Comparison of ENCODE assay signal across 8 mouse cellular contexts in genomic region chr1:133182016-133182705, GRCm38 (mm10). TPM values are rescaled to one million over a fixed set of nuclear protein-coding genes. Genes with fewer than 3 reads are reported as not detected.
DNase-seq lines count a peak whose midpoint lies in the region; ATAC-seq and TF ChIP-seq lines count a peak whose summit lies in the region.

No protein-coding gene starts in this region.

- H3K4me1 ChIP-seq in intestine, postnatal 0 days (replicated peaks; ENCODE audit: control insufficient read depth, insufficient read depth, low read length) = no peaks in the 10 kb centered on the region
- peaks cover 24% of the 10 kb centered on the region for H3K4me1 ChIP-seq in limb, embryonic 12.5 days (replicated peaks)
- H3K4me1 ChIP-seq in midbrain, embryonic 16.5 days (ENCODE audit: control insufficient read depth, insufficient read depth, low read length) = peaks cover 18% of the 10 kb centered on the region

- peaks cover 3% of the 10 kb centered on the region; the same call in 1 of the 2 replicates for H3K36me3 ChIP-seq in intestine, postnatal 0 days (ENCODE audit: control insufficient read depth, insufficient read depth)
- H3K36me3 ChIP-seq in limb, embryonic 12.5 days = no peaks in the 10 kb centered on the region
- no peaks in the 10 kb centered on the region for H3K36me3 ChIP-seq in midbrain, embryonic 16.5 days (ENCODE audit: control insufficient read depth, insufficient read depth, low read length)

- H3K4me2 ChIP-seq in intestine, postnatal 0 days (replicated peaks; ENCODE audit: low read depth) = peak overlapping the region; percentile 66
- H3K4me2 ChIP-seq in limb, embryonic 12.5 days = peak overlapping the region; percentile 82
- peak overlapping the region; percentile 97 for H3K4me2 ChIP-seq in midbrain, embryonic 16.5 days (ENCODE audit: low read length)

- H3K9ac ChIP-seq in intestine, postnatal 0 days (ENCODE audit: low read depth, low read length) = 0 out of 2 replicates have a peak overlapping the region, but pooled peaks have one; percentile 26
- H3K9ac ChIP-seq in limb, embryonic 12.5 days (replicated peaks) = no peak overlapping the region
- H3K9ac ChIP-seq in midbrain, embryonic 16.5 days (ENCODE audit: low read depth, low read length) = peak overlapping the region; percentile 71

- H3K27me3 ChIP-seq in intestine, postnatal 0 days (replicated peaks; ENCODE audit: control insufficient read depth, insufficient read depth, low read length) = no peaks in the 10 kb centered on the region
- peaks cover 41% of the 10 kb centered on the region for H3K27me3 ChIP-seq in limb, embryonic 12.5 days
- no peaks in the 10 kb centered on the region for H3K27me3 ChIP-seq in midbrain, embryonic 16.5 days (ENCODE audit: control insufficient read depth, insufficient read depth, low read depth, low read length)

- H3K4me3 ChIP-seq in intestine, postnatal 0 days (ENCODE audit: low read depth, low read length) = peak overlapping the region; percentile 35
- H3K4me3 ChIP-seq in limb, embryonic 12.5 days (replicated peaks) = peak overlapping the region; percentile 41
- peak overlapping the region; percentile 63 for H3K4me3 ChIP-seq in midbrain, embryonic 16.5 days (ENCODE audit: low read depth, low read length)

- H3K27ac ChIP-seq in intestine, postnatal 0 days (ENCODE audit: low read depth, low read length) = no peak overlapping the region
- H3K27ac ChIP-seq in limb, embryonic 12.5 days = no peak overlapping the region
- peak overlapping the region; percentile 91 for H3K27ac ChIP-seq in midbrain, embryonic 16.5 days (ENCODE audit: low read length)

- DNase-seq in adrenal gland, postnatal 36 days = peak; percentile 66 to 77
- peak; percentile 41 for DNase-seq in gastrocnemius, postnatal 10 days
- peak; percentile 65 for DNase-seq in testis, postnatal 10 days (ENCODE audit: low spot score)

- H3K9me3 ChIP-seq in intestine, postnatal 0 days (ENCODE audit: control insufficient read depth) = no peaks in the 10 kb centered on the region
- H3K9me3 ChIP-seq in limb, embryonic 12.5 days = no peaks in the 10 kb centered on the region
- no peaks in the 10 kb centered on the region for H3K9me3 ChIP-seq in midbrain, embryonic 16.5 days (replicated peaks; ENCODE audit: control insufficient read depth, low read length, poor library complexity, severe bottlenecking)

- ATAC-seq in common myeloid progenitor, adult 5-6 weeks (replicated peaks; ENCODE audit: low read depth, poor library complexity, severe bottlenecking) = peak; percentile 57
- ATAC-seq in intestine, postnatal 0 days = peak; percentile 37; the same call in 1 of the 2 replicates
- ATAC-seq in limb, embryonic 12.5 days (ENCODE audit: insufficient number of reproducible peaks, insufficient read depth, low FRiP score, low TSS enrichment, low read depth) = peak; percentile 53; the same call in 1 of the 2 replicates
- peak; percentile 61 for ATAC-seq in midbrain, embryonic 16.5 days
- ATAC-seq in erythroid progenitor cell, adult 5-6 weeks (replicated peaks; ENCODE audit: low FRiP score, poor library complexity, severe bottlenecking) = no peak

- TF ChIP-seq CTCF in intestine, postnatal 0 days (IDR thresholded peaks at IDR 0.05; ENCODE audit: low read depth) = peak; percentile 31; the same call in 1 of the 2 replicates

- WGBS in intestine, postnatal 0 days = 20% methylated on average over 25 of the region's 25 CpGs
- WGBS in limb, embryonic 12.5 days = 0% methylated on average over 22 of the region's 25 CpGs
- under 1% methylated on average over 22 of the region's 25 CpGs for WGBS in midbrain, embryonic 16.5 days

RNA-seq across cellular contexts. Expression of gene Plekha6, which starts 18.2 kb away (rescaled TPM):
- total RNA-seq in adrenal gland, postnatal 36 days (2021) = 10 to 100 TPM; 14.3 to 18.8 TPM
- total RNA-seq in common myeloid progenitor, adult 5-6 weeks (2017) = 2.3 and 3.1 TPM in 2 replicates
- total RNA-seq in gastrocnemius, postnatal 10 days (2021) = 10 to 100 TPM; 17.2 to 23.3 TPM
- 7.5 and 8.0 TPM in 2 replicates for polyA plus RNA-seq in intestine, postnatal 0 days (2015; fragmentation: Nextera tagmentation; extraction: Ambion mirVana)
- polyA plus RNA-seq in limb, embryonic 12.5 days (2016; fragmentation: Nextera tagmentation; extraction: Ambion mirVana) = 1.6 and 2.5 TPM in 2 replicates
- polyA plus RNA-seq in midbrain, embryonic 16.5 days (2015; fragmentation: Nextera tagmentation; extraction: Ambion mirVana) = 17.3 and 22.2 TPM in 2 replicates
- 0.36 TPM in 1 of 2 replicates, not detected in the other for total RNA-seq in erythroid progenitor cell, adult 5-6 weeks (2015; ENCODE audit: low replicate concordance)
- 0.51 TPM in 1 of 2 replicates, not detected in the other for total RNA-seq in erythroid progenitor cell, adult 5-6 weeks (2017; ENCODE audit: low replicate concordance)

RNA-seq across cellular contexts. Expression of gene Ppp1r15b, which starts 51.2 kb away (rescaled TPM):
- 10 to 100 TPM; 92.4 to 97.3 TPM for total RNA-seq in adrenal gland, postnatal 36 days (2021)
- total RNA-seq in common myeloid progenitor, adult 5-6 weeks (2017) = 77.3 and 105 TPM in 2 replicates
- 10 to 100 TPM; 28.6 to 36.3 TPM for total RNA-seq in gastrocnemius, postnatal 10 days (2021)
- 28.5 and 33.0 TPM in 2 replicates for polyA plus RNA-seq in intestine, postnatal 0 days (2015; fragmentation: Nextera tagmentation; extraction: Ambion mirVana)
- 41.9 and 46.9 TPM in 2 replicates for polyA plus RNA-seq in limb, embryonic 12.5 days (2016; fragmentation: Nextera tagmentation; extraction: Ambion mirVana)
- polyA plus RNA-seq in midbrain, embryonic 16.5 days (2015; fragmentation: Nextera tagmentation; extraction: Ambion mirVana) = 27.7 and 30.7 TPM in 2 replicates
- total RNA-seq in erythroid progenitor cell, adult 5-6 weeks (2015; ENCODE audit: low replicate concordance) = 131 and 152 TPM in 2 replicates
- total RNA-seq in erythroid progenitor cell, adult 5-6 weeks (2017; ENCODE audit: low replicate concordance) = 227 and 245 TPM in 2 replicates
